Mouse (Mus musculus) ES-CJ7 (cell line): ENCODE results near the gene Lonrf3.

Experiments used
- DNase-seq: peaks from one replicate; pipeline ENCODE4 v3.0.0; 2011; ENCODE audit warnings: low read depth, low spot score

Gene Lonrf3

GRCm38 (mm10) chrX:36328271-36329039, at the start of gene Lonrf3:
Gene Lonrf3 (plus strand): TSS chrX:36328353.
- DNase-seq, result peak; percentile 50

GRCm38 (mm10) chrX:36278750-36279149, 49.4 kb upstream of the Lonrf3 start:
- no peak for DNase-seq

DNA sequence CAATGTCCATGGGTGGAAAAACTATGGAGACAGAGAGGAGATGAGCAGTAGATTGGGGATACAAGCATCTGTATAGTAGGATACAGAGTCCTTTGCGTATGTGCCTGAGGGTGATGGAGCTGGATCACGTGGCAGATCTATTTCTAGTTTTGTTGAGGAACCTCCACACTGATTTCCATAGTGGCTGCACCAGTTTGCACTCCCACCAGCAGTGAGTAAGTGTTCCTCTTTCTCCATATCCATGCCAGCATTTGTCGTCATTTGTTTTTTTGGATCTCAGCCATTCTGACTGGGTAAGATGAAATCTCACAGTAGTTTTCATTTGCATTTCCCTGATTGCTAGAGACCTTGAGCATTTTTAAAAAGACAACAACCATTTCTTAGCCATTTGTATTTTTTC, 16.7 kb upstream of the Lonrf3 start:
- DNase-seq, result no peak

GRCm38 (mm10) chrX:36327491-36328255, 480 bp upstream of the Lonrf3 start:
- DNase-seq, result peak; percentile 19

GRCm38 (mm10) chrX:36329040-36329649, 992 bp downstream of the Lonrf3 start:
- peak; percentile 13 for DNase-seq

DNA sequence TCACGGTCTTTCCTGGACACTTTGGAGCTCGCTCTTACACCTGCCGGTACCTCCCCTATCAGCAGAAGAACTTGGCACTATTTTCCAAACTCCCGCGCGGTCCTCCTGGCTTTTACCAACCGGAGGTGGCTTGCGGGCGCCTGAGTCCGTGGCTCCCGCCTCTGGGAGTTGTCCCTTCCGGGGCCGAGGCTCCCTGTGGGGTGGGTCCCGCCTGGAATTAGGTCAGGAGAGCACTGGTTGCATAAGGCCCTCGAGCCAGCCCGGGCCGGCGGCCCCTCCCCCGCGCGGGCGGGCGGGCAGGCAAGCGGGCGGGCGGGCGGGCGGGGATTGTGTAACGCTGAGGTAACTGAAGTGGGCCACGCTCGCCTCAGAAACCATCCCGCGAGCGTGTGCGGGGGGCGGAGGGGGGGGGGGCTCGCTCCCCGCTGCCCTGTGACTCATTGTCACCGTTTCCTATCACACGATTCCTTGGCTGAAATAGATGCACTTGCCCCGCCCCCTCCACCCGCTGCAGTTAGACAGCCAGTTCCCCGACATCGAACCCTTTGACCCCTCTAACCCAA, 1.8 kb downstream of the Lonrf3 start:
- DNase-seq, result peak; percentile 31

- peak; percentile 2 for DNase-seq
Observed at GRCm38 (mm10) chrX:36352446-36352845, 24.3 kb downstream of the Lonrf3 start.

DNA sequence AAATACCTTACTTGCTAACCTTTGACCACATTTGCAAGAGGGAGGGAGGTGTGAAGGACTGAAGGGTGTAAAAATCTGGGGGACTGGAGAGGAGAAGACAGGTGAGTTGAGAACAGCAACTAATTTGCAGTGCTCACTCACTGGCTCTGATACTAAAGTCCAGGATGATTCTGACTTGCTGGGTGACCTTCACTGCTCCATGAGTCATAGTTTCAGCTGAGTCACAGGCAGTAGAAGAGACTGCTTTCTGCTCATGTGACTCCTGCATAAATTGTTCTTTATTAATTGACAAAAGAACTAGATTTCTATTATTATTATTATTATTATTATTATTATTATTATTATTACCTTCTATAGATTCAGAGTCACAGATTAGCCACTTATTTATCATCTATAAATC, 57.2 kb downstream of the Lonrf3 start:
- no peak for DNase-seq

GRCm38 (mm10) chrX:36389971-36390370, 61.8 kb downstream of the Lonrf3 start:
- no peak for DNase-seq

DNA sequence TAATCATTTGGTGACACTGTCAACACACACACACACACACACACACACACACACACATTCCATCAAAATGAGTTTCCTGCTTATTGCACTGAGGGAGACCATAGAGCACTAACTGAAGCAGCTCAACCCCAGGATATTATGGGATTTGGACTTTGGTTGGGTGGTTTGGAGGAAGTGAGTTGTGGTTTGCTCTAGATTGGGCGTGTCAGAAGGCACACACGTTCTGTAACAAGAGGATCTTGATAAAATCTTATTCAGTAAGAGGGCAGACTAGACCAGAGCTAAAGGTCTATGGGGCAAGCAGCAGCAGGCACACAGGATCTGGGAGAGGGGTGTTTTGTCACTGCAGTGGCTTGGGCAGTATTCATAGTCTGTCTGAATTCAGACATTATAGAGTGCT, 62.4 kb downstream of the Lonrf3 start:
- DNase-seq, result no peak

DNA sequence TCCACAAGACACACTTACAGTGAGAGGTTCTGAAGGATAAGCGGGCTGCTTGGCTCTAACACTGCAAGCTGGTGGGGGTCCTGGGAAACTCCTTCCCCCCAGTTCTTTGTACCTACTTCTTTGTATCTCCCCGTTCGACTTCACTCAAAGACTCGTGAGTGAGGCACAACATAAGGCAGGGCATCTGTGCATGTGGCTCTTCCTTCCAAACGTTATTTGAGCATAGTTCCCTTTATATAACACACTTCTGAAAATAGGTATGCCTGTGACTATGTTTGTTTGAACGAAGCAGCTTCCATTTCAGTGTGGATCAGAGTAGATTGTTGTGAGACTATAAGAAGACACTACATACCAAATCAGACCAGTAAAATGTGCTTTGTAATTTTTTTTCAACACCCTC, 64.5 kb downstream of the Lonrf3 start:
- DNase-seq, result no peak

- DNase-seq, result peak; percentile 18
Observed at GRCm38 (mm10) chrX:36393279-36393678, 65.1 kb downstream of the Lonrf3 start.

GRCm38 (mm10) chrX:36400980-36401379, 72.8 kb downstream of the Lonrf3 start, which contains the start of gene Gm6268:
Gene Gm6268 (plus strand): TSS chrX:36401280.
- DNase-seq, result no peak

DNA sequence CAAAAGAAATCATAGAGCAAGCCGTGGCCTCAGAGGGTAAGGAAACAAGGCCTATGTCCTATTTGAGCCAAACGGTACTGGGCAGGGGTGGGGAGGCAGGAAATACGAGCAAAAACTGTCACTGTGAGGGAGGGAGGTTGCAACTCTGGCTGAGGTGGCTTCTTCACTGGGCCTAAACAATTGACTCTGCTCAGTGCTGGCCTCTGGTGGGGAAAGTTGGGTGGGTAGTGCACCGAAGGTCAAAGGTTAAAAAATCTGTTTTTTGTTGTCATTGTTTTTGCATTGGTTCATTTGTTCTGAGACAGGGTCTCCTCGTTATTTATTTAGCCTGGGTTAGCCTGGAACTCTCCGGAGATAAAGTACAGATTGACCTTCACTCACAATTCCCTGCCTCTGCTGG, 74.2 kb downstream of the Lonrf3 start:
- DNase-seq, result peak; percentile 12
